Comparison of ENCODE assay signal across 11 mouse cellular contexts in the genomic region with DNA sequence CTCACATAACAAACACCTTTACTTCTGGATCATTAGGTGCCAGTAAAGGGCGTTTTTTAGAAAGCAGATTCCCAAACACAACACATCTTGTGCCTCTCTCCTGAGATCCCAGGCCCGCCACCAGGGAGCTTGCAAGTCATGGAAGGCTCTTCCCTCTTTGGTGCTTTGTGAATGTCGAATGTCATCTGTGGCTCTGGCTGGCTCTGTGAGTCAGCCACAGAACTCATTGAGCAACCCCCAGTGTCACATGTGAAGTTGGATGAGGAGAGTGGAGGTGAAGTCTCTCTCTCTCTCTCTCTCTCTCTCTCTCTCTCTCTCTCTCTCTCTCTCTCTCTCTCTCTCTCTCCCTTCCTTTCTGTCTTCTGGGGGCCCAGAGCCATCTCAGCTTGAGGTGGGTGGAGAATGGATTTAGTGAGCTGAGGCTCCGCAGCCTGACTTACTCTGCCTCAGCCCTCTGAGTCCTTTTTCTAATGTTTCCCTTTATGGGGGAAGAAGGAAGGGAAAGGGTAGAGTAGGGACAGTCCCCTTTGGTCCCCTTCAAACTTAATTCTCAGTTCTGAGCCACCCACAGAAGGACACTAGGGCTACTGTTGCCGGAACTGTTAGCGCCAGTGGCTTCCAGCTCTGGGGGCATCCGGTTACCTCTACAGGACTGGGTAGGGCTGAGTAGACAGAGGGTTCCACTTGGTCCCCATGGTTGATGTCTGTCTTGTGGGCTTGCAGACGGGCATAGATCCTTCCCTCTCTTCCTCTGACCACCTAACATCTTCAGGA. TPM values are rescaled to one million over a fixed set of nuclear protein-coding genes. Genes with fewer than 3 reads are reported as not detected.
DNase-seq lines count a peak whose midpoint lies in the region; ATAC-seq lines count a peak whose summit lies in the region.
"Had no signal": no experiment of that assay in that cellular context is flagged by ENCODE, and none has a peak within 500 bp of the region (broad histone marks: within the 10 kb centered on the region; RNA-seq: fewer than 3 reads in every experiment).

No protein-coding gene starts in this region.

- H3K4me1 ChIP-seq in neural tube, embryonic 13.5 days (replicated peaks): peaks cover 50% of the 10 kb centered on the region
- H3K4me1 ChIP-seq in neural tube, embryonic 15.5 days: peaks cover 44% of the 10 kb centered on the region
- H3K4me1 ChIP-seq in hindbrain, embryonic 14.5 days (replicated peaks; ENCODE audit: control insufficient read depth, insufficient read depth, low read length): peaks cover 34% of the 10 kb centered on the region

- no peak overlapping the region for H3K4me2 ChIP-seq in neural tube, embryonic 13.5 days
- H3K4me2 ChIP-seq in neural tube, embryonic 15.5 days: no peak overlapping the region
- no peak overlapping the region for H3K4me2 ChIP-seq in hindbrain, embryonic 14.5 days (replicated peaks)

- H3K4me3 ChIP-seq in neural tube, embryonic 13.5 days: no peak overlapping the region
- no peak overlapping the region for H3K4me3 ChIP-seq in neural tube, embryonic 15.5 days (replicated peaks)
- no peak overlapping the region for H3K4me3 ChIP-seq in hindbrain, embryonic 14.5 days (replicated peaks; ENCODE audit: low read length)
- H3K4me3 ChIP-seq: myocyte had no signal

- H3K27ac ChIP-seq in neural tube, embryonic 13.5 days (replicated peaks): peak overlapping the region; percentile 15; the same call in 1 of the 2 replicates
- no peak overlapping the region for H3K27ac ChIP-seq in neural tube, embryonic 15.5 days (replicated peaks)
- H3K27ac ChIP-seq in hindbrain, embryonic 14.5 days: no peak overlapping the region

- 69% methylated on average over 8 of the region's 8 CpGs for WGBS in neural tube, embryonic 13.5 days
- WGBS in neural tube, embryonic 15.5 days: 68% methylated on average over 8 of the region's 8 CpGs
- WGBS in hindbrain, embryonic 14.5 days: 75% methylated on average over 8 of the region's 8 CpGs

- peak; percentile 38 for DNase-seq in adrenal gland, postnatal 25 days
- DNase-seq in heart, adult 9 months (ENCODE audit: low spot score in 2 of 2): no peak
- no peak for DNase-seq in hindbrain, embryonic 14.5 days (ENCODE audit: low spot score)
- DNase-seq in cerebellum, postnatal 4 days (ENCODE audit: low spot score in 2 of 2): no peak
- DNase-seq: heart, postnatal 36 days; kidney, adult 2 months; thymus, postnatal 4 days had no signal

- H3K36me3 ChIP-seq in neural tube, embryonic 13.5 days: no peaks in the 10 kb centered on the region
- no peaks in the 10 kb centered on the region for H3K36me3 ChIP-seq in neural tube, embryonic 15.5 days
- H3K36me3 ChIP-seq in hindbrain, embryonic 14.5 days (replicated peaks; ENCODE audit: control insufficient read depth, insufficient read depth): no peaks in the 10 kb centered on the region

- H3K9ac ChIP-seq in neural tube, embryonic 13.5 days: no peak overlapping the region
- no peak overlapping the region for H3K9ac ChIP-seq in neural tube, embryonic 15.5 days (replicated peaks)
- no peak overlapping the region for H3K9ac ChIP-seq in hindbrain, embryonic 14.5 days

- H3K27me3 ChIP-seq in neural tube, embryonic 13.5 days: no peaks in the 10 kb centered on the region
- H3K27me3 ChIP-seq in neural tube, embryonic 15.5 days (replicated peaks): no peaks in the 10 kb centered on the region
- no peaks in the 10 kb centered on the region for H3K27me3 ChIP-seq in hindbrain, embryonic 14.5 days (ENCODE audit: control insufficient read depth, insufficient read depth, low read length)

- H3K9me3 ChIP-seq in neural tube, embryonic 13.5 days: no peaks in the 10 kb centered on the region
- no peaks in the 10 kb centered on the region for H3K9me3 ChIP-seq in neural tube, embryonic 15.5 days (replicated peaks)
- no peaks in the 10 kb centered on the region for H3K9me3 ChIP-seq in hindbrain, embryonic 14.5 days (ENCODE audit: control insufficient read depth, low read length)

- ATAC-seq in neural tube, embryonic 13.5 days (ENCODE audit: low read depth): no peak
- ATAC-seq in neural tube, embryonic 15.5 days (ENCODE audit: low FRiP score): no peak
- ATAC-seq in inflammation-experienced regulatory T-cells, adult 6 months: peak; percentile 57
- no peak for ATAC-seq in hindbrain, embryonic 14.5 days (ENCODE audit: low FRiP score)

RNA-seq across cellular contexts. Expression of a gene that starts 17.5 kb away (rescaled TPM):
- 27.5 and 32.6 TPM in 2 replicates for polyA plus RNA-seq in neural tube, embryonic 13.5 days (2015; fragmentation: Nextera tagmentation; extraction: Ambion mirVana)
- 23.0 TPM in 2 replicates for polyA plus RNA-seq in neural tube, embryonic 15.5 days (2015; fragmentation: Nextera tagmentation; extraction: Ambion mirVana)
- total RNA-seq in adrenal gland, postnatal 25 days (2021): 264 and 285 TPM in 2 replicates
- 10 to 100 TPM; 18.2 to 32.0 (median 23.3) TPM for polyA plus RNA-seq in inflammation-experienced regulatory T-cells, adult 6 months (2017; shearing (Covaris generic))
- polyA plus RNA-seq in hindbrain, embryonic 14.5 days (2014; fragmentation: Nextera tagmentation; extraction: Ambion mirVana): 22.6 and 25.0 TPM in 2 replicates
